Mouse (Mus musculus): Measurements from ENCODE around the gene Ttc41.

DNA sequence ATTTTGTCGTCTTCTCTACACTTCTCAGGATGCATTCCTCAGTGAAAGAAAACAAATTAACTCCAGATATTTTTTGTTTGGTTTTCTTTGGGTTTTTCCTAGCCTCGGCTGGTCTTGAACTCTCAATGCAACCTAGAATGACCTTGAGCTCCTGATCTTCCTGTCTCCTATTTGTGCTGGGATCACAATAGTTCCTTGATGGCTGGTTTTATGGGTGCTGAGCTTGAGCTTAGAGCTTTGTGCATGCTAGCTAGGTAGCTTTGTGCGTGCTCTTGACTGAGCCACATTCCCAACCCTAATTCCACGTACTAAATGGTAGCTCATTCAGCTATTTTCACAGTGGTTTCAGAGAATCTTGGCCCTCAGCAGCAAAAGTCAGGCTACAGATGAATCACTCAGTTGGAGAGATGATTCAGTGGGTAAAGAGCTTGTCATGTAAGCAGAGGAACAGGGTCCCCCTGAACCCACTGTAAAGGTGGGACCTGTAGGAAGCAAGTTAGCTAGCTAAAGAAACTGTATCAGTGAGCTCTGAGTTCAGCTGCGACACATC is 78.6 kb downstream of the Ttc41 start:
- TF ChIP-seq CTCF (IDR thresholded peaks at IDR 0.05; ENCODE audit: borderline replicate concordance, control insufficient read depth, extremely low read depth, insufficient read depth, low read length, poor library complexity) (no peak), POLR2A (IDR thresholded peaks at IDR 0.05; ENCODE audit: control insufficient read depth, extremely low read depth, insufficient read depth, low read length, poor library complexity) (no peak)

Measured in thymus, adult 2 months (tissue).